Mouse (Mus musculus) liver, adult 2 months (tissue): ENCODE measurements around the gene Nr4a3.

ENCODE experiments used
- CTCF ChIP-seq: fragments of 200-500 bp; IDR thresholded peaks from 2 replicates; pipeline ENCODE4 v1.5.1; 2011; ENCODE audit warnings: low read depth, low read length, control low read depth
- POLR2A ChIP-seq: fragments of 200-500 bp; IDR thresholded peaks from 2 replicates; pipeline ENCODE4 v1.6.1; 2011; ENCODE audit warnings: low read length, control low read depth; ENCODE audit not compliant: insufficient read depth; ENCODE audit errors: extremely low read depth

DNA sequence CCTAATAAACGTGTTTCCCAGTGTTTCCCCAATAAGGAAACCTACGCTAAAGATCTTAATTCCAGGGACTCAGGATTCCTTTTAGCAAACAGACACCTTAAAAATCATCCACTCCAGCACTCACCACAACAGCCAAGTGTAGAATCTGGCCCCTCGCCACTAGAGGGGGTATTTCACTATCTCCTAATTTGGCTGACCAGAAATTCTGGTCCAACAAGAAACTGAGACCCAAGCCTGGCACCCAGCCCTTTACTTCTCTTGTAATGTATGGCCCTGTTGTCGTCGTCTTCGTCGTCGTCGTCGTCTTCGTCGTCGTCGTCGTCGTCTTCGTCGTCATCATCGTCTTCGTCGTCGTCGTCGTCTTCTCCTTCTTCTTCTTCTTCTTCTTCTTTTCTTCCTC lies 15.3 kb upstream of the Nr4a3 start:
- TF ChIP-seq CTCF (peak; percentile 19; the same call in 1 of the 2 replicates), POLR2A (no peak)
